Mouse (Mus musculus) liver, embryonic 14.5 days (tissue): ENCODE measurements around the gene Scin.

Experiments used
- CTCF ChIP-seq: IDR thresholded peaks from 2 replicates; pipeline ENCODE4 v1.5.1; 2016; ENCODE audit warnings: antibody characterized with exemption, low read depth, control low read depth
- EP300 ChIP-seq: IDR thresholded peaks from 2 replicates; pipeline ENCODE4 v1.6.1; 2016; ENCODE audit warnings: antibody characterized with exemption, low read depth

GRCm38 (mm10) chr12:40082048-40082447, 52.0 kb downstream of the Scin start:
- TF ChIP-seq CTCF, result no peak
- no peak for TF ChIP-seq EP300
